Mouse (Mus musculus) heart, adult 18-20 months (tissue): ENCODE results near the gene Atp1a3. TPM values are rescaled to one million over a fixed set of nuclear protein-coding genes. Genes with fewer than 3 reads are reported as not detected.
"Not testable (repeated sequence)": the region's sequence is repeated elsewhere in the genome, so short reads cannot be mapped to it uniquely, and the experiment has no call there.

Experiments used
- DNase-seq, 2 experiments: peaks; one replicate each; pipeline ENCODE4 v3.0.0; 2021 to 2022; ENCODE audit warnings: mixed read lengths in 1 of 2
- long read RNA-seq, 2 experiments: library from polyadenylated mRNA; stranded (forward); transcript quantifications; one replicate each; pipeline ENCODE4 v2.0.0; 2021
- total RNA-seq, 2 experiments: library from RNA; stranded (reverse); gene quantifications; 2 replicates each; pipeline ENCODE4 v1.2.3; 2021

The Atp1a3 gene
- total RNA-seq: 1 to 10 TPM in 1 of 2 experiments, under 1 TPM in 1; 0.77 to 1.4 TPM
- long read RNA-seq, experiment 1: 0 reads
- long read RNA-seq, experiment 2: 0 reads

DNA sequence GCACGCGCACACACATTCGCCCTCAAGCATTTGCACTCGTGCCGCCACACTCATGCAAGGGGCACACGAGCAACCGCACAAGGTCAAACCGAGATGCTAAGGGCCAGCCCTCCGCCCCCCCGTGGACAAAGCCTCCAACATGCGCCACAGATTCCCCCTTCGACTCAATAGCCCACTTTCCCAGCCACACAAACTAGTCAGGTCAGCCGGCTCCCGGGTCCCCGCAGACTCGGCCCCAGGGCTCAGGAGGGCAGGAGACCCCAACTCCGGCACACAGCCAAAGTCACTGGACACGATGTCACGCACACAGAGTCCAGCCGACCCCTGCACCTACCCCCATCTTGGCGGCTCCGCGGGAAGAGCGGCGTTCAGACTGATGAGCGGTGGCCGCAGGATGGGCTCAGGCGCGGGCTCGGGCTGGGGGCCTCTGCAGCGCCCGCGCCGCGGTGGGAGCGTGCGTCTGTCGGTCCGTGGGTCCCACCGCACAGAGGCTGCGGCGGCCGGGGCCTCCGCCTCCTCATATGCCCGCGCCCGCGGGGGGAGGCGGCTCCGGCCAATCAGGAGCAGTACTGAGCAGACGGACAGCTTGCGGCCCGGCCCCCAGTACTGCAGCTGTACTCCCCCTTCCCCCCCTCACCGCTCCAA lies at the start of gene Atp1a3:
TSS of gene Atp1a3 (minus strand) at position 538 of the 645 bp plus-strand sequence.
- DNase-seq: peak in 1 of 2 experiments; percentile 29

- DNase-seq: no peak
Measured at GRCm38 (mm10) chr7:25052587-25052986, 46.8 kb upstream of the Atp1a3 start.

DNA sequence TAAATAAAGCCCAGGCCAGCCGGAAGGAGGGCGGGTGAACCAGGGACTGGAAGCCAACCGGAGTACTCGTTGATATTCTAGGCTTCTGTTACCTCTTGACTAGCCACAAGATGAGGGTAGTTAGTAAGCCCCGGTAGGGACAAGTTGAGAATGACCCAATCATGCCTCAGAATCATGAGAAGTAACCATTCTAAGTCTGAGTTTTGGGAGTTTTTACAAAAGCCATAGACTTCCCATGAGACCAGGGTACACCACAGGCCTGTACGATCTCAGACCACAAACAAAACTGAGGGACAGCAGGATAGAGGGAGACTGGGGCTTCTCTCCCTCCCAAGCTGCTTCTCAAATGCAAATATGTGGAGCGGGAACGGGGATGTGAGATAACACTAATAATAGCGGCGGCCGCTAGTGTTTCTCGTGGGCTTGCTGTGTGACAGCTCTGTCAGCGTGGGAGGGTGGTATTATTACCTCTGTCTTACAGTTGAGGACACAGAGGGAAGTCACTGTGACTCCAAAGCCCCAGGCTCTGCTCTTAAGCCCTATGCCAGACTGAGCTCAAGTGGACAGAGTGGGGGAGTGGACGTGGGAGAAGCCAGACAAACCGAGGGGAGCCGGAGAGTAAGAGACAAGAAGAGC lies 43.7 kb upstream of the Atp1a3 start:
- no peak for DNase-seq

- DNase-seq: no peak
Measured at GRCm38 (mm10) chr7:25047363-25047762, 41.6 kb upstream of the Atp1a3 start.

- DNase-seq: not testable (repeated sequence)
Measured at GRCm38 (mm10) chr7:25044599-25044998, 38.8 kb upstream of the Atp1a3 start.

GRCm38 (mm10) chr7:25041921-25042320 lies 36.2 kb upstream of the Atp1a3 start:
- no peak for DNase-seq

DNA sequence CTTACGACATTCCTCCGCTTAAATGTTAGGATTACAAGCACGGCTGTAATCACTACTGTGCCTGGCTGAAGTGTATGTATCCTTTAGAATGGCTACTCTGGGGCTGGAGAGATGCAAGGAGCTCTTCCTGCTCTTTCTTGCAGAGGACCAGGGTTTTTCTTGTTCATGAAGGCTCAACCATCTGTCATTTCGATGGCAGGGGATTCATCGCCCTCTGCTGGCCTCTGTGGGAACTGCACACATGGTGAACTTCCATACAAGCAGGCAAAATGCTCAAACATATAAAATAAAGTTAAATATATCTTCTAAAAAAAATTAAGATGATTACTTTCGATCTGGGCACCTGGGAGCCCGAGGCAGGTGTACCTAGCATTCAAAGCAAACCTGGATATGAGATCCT lies 30.2 kb upstream of the Atp1a3 start:
- DNase-seq: peak; percentile 18 to 79

DNA sequence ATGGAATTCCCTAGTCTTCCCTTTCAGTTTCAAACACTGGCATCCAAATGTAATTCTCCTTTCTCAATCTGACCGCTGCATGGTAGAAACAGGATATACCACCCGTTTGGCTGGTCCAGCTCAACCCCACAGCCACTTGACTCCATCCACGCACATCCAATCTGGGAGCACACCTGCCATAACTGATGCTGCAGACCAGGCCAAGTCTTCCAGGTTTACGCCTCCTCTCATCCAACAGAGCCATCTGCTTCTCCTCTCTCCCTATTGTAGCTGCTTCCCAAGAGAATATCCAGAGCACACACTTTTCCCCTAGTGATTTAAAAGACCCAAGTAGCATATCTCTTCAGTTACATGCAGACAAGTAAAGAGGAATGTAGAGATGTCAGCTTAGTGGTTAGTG lies 29.0 kb upstream of the Atp1a3 start:
- no peak for DNase-seq

DNA sequence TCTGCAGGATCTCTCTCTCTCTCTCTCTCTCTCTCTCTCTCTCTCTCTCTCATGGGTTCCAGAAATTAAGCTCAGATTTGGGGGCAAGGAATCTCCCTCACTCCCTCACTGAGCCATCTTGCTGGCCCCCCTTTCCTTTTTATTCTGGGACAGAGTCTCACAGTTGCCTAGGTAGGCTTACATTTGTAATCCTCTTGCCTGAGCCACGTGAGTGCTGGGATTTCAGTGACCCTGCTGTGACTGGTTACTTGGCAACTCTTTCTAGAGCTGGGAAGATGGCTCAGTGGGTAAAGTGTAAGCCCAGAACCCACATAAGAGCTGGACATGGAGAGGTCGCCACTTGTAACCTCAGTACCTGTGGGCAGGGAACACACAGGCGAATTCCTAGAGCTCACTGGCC lies 25.8 kb upstream of the Atp1a3 start:
- no peak for DNase-seq

DNA sequence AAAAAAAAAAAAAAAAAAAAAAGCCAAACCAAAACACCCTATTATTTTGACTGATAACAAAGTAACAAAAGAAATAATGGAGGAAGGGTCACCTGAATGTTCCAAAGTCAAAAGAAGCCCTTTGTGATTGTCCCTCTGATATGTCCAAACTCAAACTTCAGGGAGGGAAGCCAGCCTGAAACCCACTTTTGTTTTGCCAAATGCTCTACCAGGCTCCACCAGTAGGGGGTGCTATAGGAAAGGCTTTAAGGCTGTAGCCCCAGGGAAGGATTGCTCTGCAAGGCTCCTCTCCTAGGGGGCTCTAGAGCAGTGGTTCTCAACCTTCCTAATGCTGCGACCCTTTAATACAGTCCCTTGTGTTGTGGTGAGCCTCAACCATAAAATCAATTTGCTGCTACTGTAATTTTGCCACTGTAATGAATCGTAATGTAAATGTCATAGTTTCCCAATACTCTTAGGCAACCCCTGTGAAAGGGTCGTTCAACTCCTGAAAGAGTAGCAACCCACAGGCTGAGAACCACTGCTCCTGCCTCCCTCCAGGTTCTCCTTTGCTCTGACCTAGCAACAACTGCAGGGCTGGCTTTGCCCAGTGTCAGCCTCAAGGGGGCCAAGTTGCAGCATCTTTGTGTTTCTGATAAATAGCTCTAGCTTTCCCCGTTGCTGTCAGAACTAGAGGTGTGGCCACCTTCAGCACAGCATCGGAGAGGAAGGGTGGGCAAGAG lies 24.4 kb upstream of the Atp1a3 start:
- peak; percentile 49 to 91 for DNase-seq

DNA sequence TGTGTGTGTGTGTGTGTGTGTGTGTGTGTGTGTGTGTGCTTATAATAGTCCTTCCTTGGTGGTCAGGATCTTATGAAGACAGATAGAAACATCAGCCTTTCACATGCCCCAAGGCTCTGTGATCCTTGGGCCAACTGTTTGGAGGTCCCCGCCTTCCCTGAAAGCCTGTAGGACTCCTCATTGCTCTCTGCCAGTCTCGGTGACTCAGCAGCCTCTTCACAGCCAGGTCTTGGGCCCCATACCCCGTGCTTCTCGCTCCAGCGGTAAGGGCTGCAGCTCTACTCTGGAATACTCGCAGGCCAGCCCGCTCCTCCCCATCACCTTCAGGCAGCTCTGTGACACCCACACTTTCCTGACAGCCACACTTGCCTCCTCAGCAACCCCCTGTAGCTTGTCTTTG lies 20.7 kb upstream of the Atp1a3 start:
- DNase-seq: peak in 1 of 2 experiments; percentile 14

GRCm38 (mm10) chr7:25025855-25026439 lies 20.2 kb upstream of the Atp1a3 start:
- DNase-seq: peak in 1 of 2 experiments; percentile 43

DNA sequence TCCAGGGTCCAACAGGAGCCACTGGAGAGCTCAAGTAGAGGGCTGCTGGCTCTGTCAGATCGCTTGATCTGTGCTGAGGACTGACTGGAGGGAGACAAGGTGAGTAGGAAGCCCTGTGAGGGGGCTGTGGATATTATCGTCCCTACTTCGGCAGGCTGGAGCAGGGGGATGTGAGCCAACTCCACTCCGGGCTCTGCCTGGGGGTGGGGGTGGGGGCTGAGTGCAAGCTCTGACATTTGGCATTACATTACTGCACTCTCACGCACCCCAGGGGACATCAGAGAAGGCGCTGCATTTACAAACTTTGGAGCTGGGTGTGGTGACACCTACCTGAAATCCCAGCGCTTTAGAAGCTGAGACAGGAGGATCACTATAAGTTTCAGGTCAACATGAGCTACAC lies 5.8 kb upstream of the Atp1a3 start:
- no peak for DNase-seq

DNA sequence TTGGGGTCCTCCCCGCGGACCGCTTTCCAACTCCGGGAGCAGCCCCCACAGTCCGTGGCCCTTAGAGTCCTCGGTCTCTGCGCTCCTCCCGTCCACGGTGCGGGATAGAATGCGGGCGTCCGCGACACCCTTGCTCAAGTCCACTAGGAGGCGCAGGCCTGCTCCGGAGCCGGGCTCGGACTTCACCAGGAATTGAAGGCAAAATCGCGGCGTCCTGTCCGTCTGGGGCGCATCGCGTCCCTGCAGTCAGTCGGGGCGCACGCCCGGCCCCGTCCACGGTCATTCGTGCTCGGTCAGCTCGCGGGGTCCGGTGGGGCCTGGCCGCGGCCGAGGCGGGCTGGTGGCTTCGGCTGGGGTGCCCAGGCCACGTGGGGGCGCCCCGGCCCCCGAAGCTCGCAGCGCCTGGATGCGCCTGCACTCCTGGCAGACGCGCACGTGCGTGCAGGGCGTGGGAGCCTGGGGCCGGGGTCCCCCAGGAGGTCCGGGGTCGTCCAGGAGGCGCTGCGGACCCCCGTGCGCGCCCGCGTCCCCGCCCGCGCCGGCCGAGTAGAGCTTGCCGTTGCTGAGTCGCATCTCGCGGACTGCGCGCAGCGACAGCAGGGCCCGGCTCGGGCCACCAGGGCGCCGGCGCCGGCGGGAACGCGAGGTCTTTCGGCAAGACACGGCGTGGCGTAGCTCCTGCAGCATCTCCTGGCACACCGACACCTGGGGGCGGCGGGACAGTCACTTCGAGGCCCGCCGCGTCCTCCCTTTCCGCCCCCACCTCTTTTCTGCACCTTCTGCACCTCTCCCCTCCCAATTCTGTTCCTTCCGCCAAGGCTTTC lies 4.5 kb upstream of the Atp1a3 start:
- DNase-seq: peak in 1 of 2 experiments; percentile 28

DNA sequence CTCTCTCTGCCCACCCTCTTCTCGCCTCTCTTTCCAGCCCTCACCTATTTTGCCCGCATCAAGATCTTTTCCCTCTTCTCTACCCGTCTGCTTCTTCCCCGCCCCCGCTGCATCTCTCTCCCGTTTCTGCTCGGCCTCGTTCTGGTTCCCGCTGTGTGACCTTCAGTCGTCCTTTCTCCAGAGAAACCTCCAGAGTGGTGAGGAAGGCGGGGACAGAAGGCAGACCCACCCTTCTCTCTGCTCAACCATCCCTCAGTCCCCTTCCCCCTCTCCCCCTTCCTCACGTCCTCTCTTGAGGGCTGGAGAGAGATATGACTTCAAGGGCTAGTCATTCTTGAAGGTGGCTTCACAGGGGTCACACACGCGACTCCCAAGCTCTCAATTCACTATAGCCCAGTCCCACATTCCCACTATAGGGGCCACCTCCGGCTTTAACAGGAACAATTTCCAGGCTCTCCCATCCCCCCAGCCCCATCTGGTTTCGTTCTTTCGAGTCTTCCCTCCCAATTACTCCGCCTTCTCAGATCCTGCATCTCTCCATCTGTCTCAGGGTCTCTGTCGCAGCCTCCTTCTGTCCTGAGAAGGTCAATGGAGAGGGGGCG lies 3.4 kb upstream of the Atp1a3 start:
- DNase-seq: no peak

DNA sequence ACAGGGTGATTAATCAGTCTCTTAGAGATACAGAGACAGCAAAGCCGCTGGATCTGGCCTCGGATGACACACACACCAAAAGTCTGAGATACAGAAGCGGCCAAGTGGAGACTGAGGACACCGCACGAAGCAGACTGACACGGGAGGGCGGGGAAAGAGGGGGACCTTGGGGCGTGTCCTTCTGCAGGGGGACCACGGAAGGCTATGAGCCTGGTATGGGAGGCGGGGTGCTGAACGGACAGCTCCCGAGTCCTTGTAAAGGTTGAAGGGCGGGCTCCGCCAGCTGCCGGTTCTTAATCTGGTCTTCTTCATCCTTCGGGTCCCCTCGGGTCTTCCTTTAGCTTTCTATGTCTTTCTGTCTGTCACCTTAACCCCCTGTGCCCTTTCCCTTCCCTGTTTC lies 2.9 kb upstream of the Atp1a3 start:
- peak; percentile 31 to 63 for DNase-seq

DNA sequence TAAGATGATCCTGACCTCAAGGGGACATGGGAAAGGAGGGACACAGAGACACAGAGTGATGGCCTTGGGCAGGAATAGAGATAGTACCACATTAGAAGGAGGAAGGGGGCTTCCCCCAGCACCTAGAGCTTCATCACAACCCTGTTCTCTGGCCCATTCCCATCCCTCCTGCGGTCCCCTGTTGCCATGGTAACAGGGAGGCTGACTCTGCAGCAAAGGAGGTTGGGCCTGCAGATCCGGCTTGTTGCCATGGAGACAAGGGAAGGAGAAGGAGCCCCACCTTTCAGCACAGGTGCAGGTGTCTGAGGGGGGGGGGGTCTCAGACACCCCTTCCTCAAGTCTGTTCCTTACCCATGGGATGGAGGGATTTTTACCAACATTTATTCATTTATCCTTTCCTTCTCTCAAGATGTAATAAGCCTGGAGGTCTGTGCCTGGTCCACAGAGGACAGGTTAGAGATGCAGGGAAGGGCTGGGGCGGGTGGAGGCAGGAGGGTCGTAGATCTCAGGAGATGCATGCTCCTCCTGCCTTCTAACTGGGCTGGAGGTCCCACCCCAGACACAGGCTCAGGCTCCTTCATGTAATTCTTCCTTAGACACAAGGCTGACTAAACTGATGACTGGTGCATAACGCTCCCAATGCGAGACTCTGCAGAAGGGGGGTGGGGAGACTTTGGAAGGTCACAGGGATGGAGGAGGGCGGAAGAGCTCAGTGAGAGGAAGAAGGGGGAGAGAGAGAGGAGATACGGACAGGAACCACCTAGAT lies 2.0 kb upstream of the Atp1a3 start:
- no peak for DNase-seq

DNA sequence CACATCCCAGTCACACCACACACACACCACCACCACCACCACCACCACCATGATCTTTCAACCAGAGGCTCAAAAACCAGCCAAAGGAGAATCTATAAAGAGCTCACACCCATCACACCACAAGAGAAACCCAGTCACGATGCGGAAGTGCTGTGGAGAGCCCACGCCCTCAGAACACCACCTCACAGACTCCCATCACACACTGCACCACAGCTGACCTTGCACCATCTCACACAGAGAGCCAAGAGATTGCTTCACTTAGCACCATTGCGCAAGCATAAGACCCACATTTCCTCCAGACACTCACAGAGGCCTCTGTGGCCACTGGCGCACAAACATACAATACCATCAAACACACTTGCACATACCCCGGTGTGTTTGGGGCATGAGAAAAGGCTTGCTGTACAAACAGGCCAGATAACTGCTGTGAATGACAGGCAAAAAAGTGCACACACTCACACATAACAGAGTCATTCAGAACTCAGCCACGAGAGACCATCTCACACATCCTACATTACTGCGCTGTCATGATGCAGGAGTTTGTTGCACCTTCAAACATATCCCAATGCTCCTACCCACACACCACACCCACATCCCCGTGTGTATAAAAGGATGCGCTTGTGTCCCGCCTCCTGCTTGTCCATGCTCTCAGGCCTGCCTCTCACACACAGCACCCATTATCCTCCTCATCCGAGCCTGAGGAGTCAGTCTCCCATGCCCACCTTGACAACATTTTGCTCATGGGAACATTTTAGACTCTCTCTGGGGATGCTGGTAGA lies 1.0 kb upstream of the Atp1a3 start:
- DNase-seq: peak in 1 of 2 experiments; percentile 32

DNA sequence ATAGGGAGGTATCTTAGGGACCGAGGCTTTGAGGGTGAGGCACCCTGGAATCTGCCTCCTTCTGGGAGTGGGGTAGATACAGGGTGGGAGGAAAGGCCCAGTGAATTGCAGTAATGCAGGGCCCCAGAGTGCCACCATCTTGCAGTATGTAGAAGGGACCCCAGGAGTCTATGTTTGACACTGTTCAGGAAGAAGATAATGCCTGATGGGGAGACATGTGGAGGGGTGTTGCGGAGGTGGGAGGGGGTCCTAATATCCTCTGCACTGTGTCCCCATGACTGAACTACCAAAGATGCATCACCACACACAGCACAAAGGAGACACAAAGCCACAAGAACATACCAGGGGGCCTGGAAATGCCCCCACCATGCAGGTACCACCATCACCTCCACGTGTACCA lies 413 bp upstream of the Atp1a3 start:
- DNase-seq: no peak

- no peak for DNase-seq
Measured at GRCm38 (mm10) chr7:25004806-25005205, 952 bp downstream of the Atp1a3 start.
